In the genomic region with DNA sequence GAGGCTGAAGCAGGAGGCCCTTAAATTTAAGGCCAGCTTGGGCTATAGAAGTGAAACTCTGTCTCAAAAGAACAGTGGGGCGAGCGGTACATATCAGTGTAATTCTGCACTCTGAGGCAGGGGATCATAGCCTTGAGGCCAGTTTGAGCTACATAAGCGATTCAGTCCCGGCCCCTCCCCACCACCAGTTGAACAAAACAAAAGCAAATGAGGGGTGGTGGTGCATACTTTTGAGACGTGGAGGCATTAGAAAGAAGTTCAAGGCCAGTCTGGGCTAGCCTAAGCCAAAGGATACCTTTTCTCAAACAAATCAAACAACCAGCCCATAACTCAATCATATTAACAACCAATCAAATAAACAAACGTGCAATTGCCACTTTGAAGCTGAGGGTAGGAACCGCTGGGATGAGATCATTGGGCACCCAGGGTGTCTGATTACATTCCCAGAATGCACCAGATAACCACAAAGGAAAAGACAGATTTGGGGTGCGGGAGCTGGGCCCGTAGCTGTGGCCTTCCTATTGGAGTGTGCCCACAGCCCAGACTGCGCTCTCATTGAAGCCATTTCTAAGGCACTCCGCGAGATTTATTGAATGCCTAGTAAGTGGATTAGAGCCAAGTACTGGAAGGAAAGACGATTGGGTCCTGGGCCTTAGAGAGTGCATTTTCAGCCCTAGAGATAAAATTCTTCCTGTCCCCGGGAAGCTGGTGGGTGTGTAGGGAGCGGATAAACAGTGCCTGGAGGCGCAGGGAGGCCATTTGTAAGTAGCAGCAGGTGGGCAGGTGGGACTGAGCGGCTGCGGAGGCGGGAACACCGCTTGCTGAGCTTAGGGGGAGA, we compare ENCODE assay signal across 11 mouse cellular contexts.
DNase-seq lines count a peak whose midpoint lies in the region; ATAC-seq lines count a peak whose summit lies in the region.
"Had no signal": no experiment of that assay in that cellular context is flagged by ENCODE, and none has a peak within 500 bp of the region (broad histone marks: within the 10 kb centered on the region; RNA-seq: fewer than 3 reads in every experiment).

No protein-coding gene starts in this region.

- no peaks in the 10 kb centered on the region for H3K9me3 ChIP-seq in heart, embryonic 15.5 days (replicated peaks)
- H3K9me3 ChIP-seq in neural tube, embryonic 12.5 days = no peaks in the 10 kb centered on the region
- H3K9me3 ChIP-seq in forebrain, embryonic 11.5 days (ENCODE audit: control insufficient read depth, low read length) = no peaks in the 10 kb centered on the region
- H3K9me3 ChIP-seq: stomach, embryonic 15.5 days had no signal

- no peaks in the 10 kb centered on the region for H3K36me3 ChIP-seq in heart, embryonic 15.5 days
- H3K36me3 ChIP-seq in neural tube, embryonic 12.5 days = no peaks in the 10 kb centered on the region
- H3K36me3 ChIP-seq in forebrain, embryonic 11.5 days (ENCODE audit: control insufficient read depth, insufficient read depth, low read length) = no peaks in the 10 kb centered on the region
- H3K36me3 ChIP-seq: stomach, embryonic 15.5 days had no signal

- 27% methylated on average over 20 of the region's 20 CpGs for WGBS in heart, embryonic 15.5 days
- WGBS in neural tube, embryonic 12.5 days = 18% methylated on average over 20 of the region's 20 CpGs
- WGBS in forebrain, embryonic 11.5 days = 10% methylated on average over 20 of the region's 20 CpGs

- intact Hi-C loops in heart, postnatal 36 days (cut with DNase I) = no loop called here

- ATAC-seq in heart, embryonic 15.5 days (replicated peaks; ENCODE audit: insufficient number of reproducible peaks, insufficient read depth, low FRiP score, low read depth) = no peak
- no peak for ATAC-seq in neural tube, embryonic 12.5 days (ENCODE audit: low FRiP score, low read depth)
- no peak for ATAC-seq in forebrain, embryonic 11.5 days (replicated peaks; ENCODE audit: low FRiP score)

- no peak overlapping the region for H3K27ac ChIP-seq in heart, embryonic 15.5 days
- no peak overlapping the region for H3K27ac ChIP-seq in neural tube, embryonic 12.5 days
- H3K27ac ChIP-seq in forebrain, embryonic 11.5 days (ENCODE audit: low read depth, low read length) = no peak overlapping the region
- H3K27ac ChIP-seq: hindbrain, embryonic 14.5 days; stomach, embryonic 15.5 days had no signal

- H3K4me2 ChIP-seq in heart, embryonic 15.5 days = peak overlapping the region; percentile 28
- H3K4me2 ChIP-seq in neural tube, embryonic 12.5 days (replicated peaks) = peak overlapping the region; percentile 3; the same call in 1 of the 2 replicates
- H3K4me2 ChIP-seq in forebrain, embryonic 11.5 days (ENCODE audit: low read depth, low read length, severe bottlenecking) = 0 out of 2 replicates have a peak overlapping the region, but pooled peaks have one; percentile 21
- H3K4me2 ChIP-seq: hindbrain, embryonic 14.5 days; stomach, embryonic 15.5 days had no signal

- no peak overlapping the region for H3K4me3 ChIP-seq in heart, embryonic 15.5 days
- no peak overlapping the region for H3K4me3 ChIP-seq in neural tube, embryonic 12.5 days
- no peak overlapping the region for H3K4me3 ChIP-seq in forebrain, embryonic 11.5 days (ENCODE audit: low read depth, low read length)
- H3K4me3 ChIP-seq: myocyte; stomach, embryonic 15.5 days had no signal

- peaks cover 17% of the 10 kb centered on the region for H3K4me1 ChIP-seq in heart, embryonic 15.5 days (replicated peaks)
- H3K4me1 ChIP-seq in neural tube, embryonic 12.5 days = peaks cover 16% of the 10 kb centered on the region
- H3K4me1 ChIP-seq in forebrain, embryonic 11.5 days (replicated peaks; ENCODE audit: control insufficient read depth, insufficient read depth, low read length) = peaks cover 14% of the 10 kb centered on the region

- DNase-seq in heart, postnatal 36 days = no peak
- DNase-seq in neural tube, embryonic 10.5 days (ENCODE audit: extremely low spot score, low spot score) = no peak
- no peak for DNase-seq in forebrain, embryonic 11.5 days (ENCODE audit: low spot score)
- DNase-seq in thymus, postnatal 0 days (ENCODE audit: low spot score) = no peak
- no peak for DNase-seq in kidney, postnatal 14 days
- DNase-seq: left cerebral cortex, postnatal 4 days had no signal

- peaks cover 19% of the 10 kb centered on the region for H3K27me3 ChIP-seq in heart, embryonic 15.5 days
- H3K27me3 ChIP-seq in neural tube, embryonic 12.5 days (replicated peaks) = peaks cover 31% of the 10 kb centered on the region
- peaks cover 16% of the 10 kb centered on the region for H3K27me3 ChIP-seq in forebrain, embryonic 11.5 days (ENCODE audit: control insufficient read depth, insufficient read depth, low read length)

- no peak overlapping the region for H3K9ac ChIP-seq in heart, embryonic 15.5 days
- no peak overlapping the region for H3K9ac ChIP-seq in neural tube, embryonic 12.5 days
- H3K9ac ChIP-seq in forebrain, embryonic 11.5 days (ENCODE audit: low read length) = peak overlapping the region; percentile 27; the same call in 1 of the 2 replicates
- H3K9ac ChIP-seq: hindbrain, embryonic 14.5 days; stomach, embryonic 15.5 days had no signal
